Mouse (Mus musculus): ENCODE data around the gene Dlgap3. TPM values are rescaled to one million over a fixed set of nuclear protein-coding genes. Genes with fewer than 3 reads are reported as not detected.

Gene Dlgap3
- polyA plus RNA-seq, 1 experiment = 0.02 TPM

GRCm38 (mm10) chr4:127258186-127258897 is 89.3 kb downstream of the Dlgap3 start:
- no peak for TF ChIP-seq GATA1 (IDR thresholded peaks at IDR 0.05; ENCODE audit: low read length)

- TF ChIP-seq GATA1 (IDR thresholded peaks at IDR 0.05; ENCODE audit: low read length) = no peak
Measured at GRCm38 (mm10) chr4:127261601-127262000, 92.6 kb downstream of the Dlgap3 start.

GRCm38 (mm10) chr4:127263438-127264182 is 94.6 kb downstream of the Dlgap3 start:
- no peak for TF ChIP-seq GATA1 (IDR thresholded peaks at IDR 0.05; ENCODE audit: low read length)

GRCm38 (mm10) chr4:127264183-127264554 is 95.2 kb downstream of the Dlgap3 start:
- TF ChIP-seq GATA1 (IDR thresholded peaks at IDR 0.05; ENCODE audit: low read length) = no peak

DNA sequence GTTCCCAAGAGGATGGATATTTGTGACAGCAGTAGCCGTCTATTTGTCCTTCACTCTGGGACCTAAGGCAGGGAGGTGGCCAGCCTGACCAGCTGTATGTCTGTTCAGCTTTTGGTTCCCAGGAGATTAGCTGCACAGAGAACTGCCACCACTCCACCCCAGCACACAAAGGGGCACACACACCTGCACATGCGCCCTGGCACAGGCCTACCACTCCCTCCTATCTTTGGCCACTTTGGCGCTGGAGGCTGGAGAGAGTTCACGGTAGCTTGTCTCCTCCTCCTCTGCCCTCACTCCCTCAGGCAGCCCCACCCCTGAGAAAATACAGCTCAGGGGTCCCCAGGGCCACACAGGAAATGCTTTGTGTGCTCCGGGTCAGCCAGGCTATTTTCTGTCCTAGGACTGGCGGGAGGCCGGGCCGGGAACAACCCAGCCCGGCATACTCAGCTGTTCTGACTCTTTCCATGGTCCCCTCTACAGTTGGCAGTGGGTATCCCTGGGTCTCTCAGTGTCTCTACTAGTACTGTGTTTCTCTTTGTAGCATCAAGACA is 109.5 kb downstream of the Dlgap3 start:
- TF ChIP-seq GATA1 (IDR thresholded peaks at IDR 0.05; ENCODE audit: low read length) = no peak

- TF ChIP-seq GATA1 (IDR thresholded peaks at IDR 0.05; ENCODE audit: low read length) = no peak
Measured at GRCm38 (mm10) chr4:127279241-127279640, 110.2 kb downstream of the Dlgap3 start.

Other genes starting within 250 kb of the Dlgap3 start
- 3.1 and 3.9 TPM in 2 replicates for gene Zmym4, start 201.1 kb upstream of the Dlgap3 start, polyA plus RNA-seq (2012)
- 333 and 439 TPM in 2 replicates for gene Sfpq, start 147.9 kb upstream of the Dlgap3 start, polyA plus RNA-seq (2012)
- 1.9 and 2.0 TPM in 2 replicates for gene Zmym1, start 108.1 kb upstream of the Dlgap3 start, polyA plus RNA-seq (2012)
- gene Zmym6, start 91.8 kb upstream of the Dlgap3 start, polyA plus RNA-seq (2012) = 0.42 and 0.43 TPM in 2 replicates
- gene Tmem35b, start 45.5 kb upstream of the Dlgap3 start, polyA plus RNA-seq (2012) = 0.27 and 0.61 TPM in 2 replicates
- gene Smim12, start 74.6 kb downstream of the Dlgap3 start, polyA plus RNA-seq (2012) = 38.5 and 42.4 TPM in 2 replicates
- not detected in 2 replicates for gene Gja4, start 144.8 kb downstream of the Dlgap3 start, polyA plus RNA-seq (2012)
- not detected in 2 replicates for gene Gjb3, start 161.6 kb downstream of the Dlgap3 start, polyA plus RNA-seq (2012)
- not detected in 2 replicates for gene Gjb4, start 184.9 kb downstream of the Dlgap3 start, polyA plus RNA-seq (2012)
- not detected in 2 replicates for gene Gjb5, start 189.0 kb downstream of the Dlgap3 start, polyA plus RNA-seq (2012)

All from G1E-ER4 (cell line).